In genomic region chr6:146633629-146634014, GRCm38 (mm10) we compare ENCODE assay signal across 8 mouse cellular contexts. TPM values are rescaled to one million over a fixed set of nuclear protein-coding genes. Genes with fewer than 3 reads are reported as not detected.
DNase-seq lines count a peak whose midpoint lies in the region; ATAC-seq and TF ChIP-seq lines count a peak whose summit lies in the region.

No protein-coding gene starts in this region.

- H3K4me1 ChIP-seq in cerebellum, adult 2 months (ENCODE audit: control insufficient read depth, insufficient read depth, low read length): peaks cover 10% of the 10 kb centered on the region
- H3K4me1 ChIP-seq in cortical plate, adult 2 months (ENCODE audit: control insufficient read depth, insufficient read depth, low read length): peaks cover 4% of the 10 kb centered on the region; the same call in 1 of the 2 replicates
- H3K4me1 ChIP-seq in kidney, adult 2 months (ENCODE audit: control insufficient read depth, insufficient read depth, low read length): peaks cover 8% of the 10 kb centered on the region
- peaks cover 19% of the 10 kb centered on the region for H3K4me1 ChIP-seq in limb, embryonic 12.5 days (replicated peaks)
- H3K4me1 ChIP-seq in midbrain, embryonic 13.5 days (replicated peaks): peaks cover 16% of the 10 kb centered on the region

- 13% methylated on average over 14 of the region's 14 CpGs for WGBS in cerebellum, adult 2 months
- WGBS in kidney, adult 2 months: 13% methylated on average over 14 of the region's 14 CpGs
- 15% methylated on average over 14 of the region's 14 CpGs for WGBS in limb, embryonic 12.5 days
- WGBS in midbrain, embryonic 13.5 days: 10% methylated on average over 14 of the region's 14 CpGs

- no peak for ATAC-seq in limb, embryonic 12.5 days (ENCODE audit: insufficient number of reproducible peaks, insufficient read depth, low FRiP score, low TSS enrichment, low read depth)
- peak; percentile 24 for ATAC-seq in midbrain, embryonic 13.5 days
- no peak for ATAC-seq in CD4-positive, CD25-positive, alpha-beta regulatory T cell, adult 4 months

- H3K9ac ChIP-seq in limb, embryonic 12.5 days (replicated peaks): peak overlapping the region; percentile 81
- peak overlapping the region; percentile 81 for H3K9ac ChIP-seq in midbrain, embryonic 13.5 days (replicated peaks)

- no peaks in the 10 kb centered on the region for H3K36me3 ChIP-seq in kidney, adult 2 months (ENCODE audit: control insufficient read depth, insufficient read depth, low read length)
- H3K36me3 ChIP-seq in limb, embryonic 12.5 days: no peaks in the 10 kb centered on the region
- H3K36me3 ChIP-seq in midbrain, embryonic 13.5 days: no peaks in the 10 kb centered on the region

- TF ChIP-seq CTCF in cerebellum, adult 2 months (IDR thresholded peaks at IDR 0.05; ENCODE audit: borderline replicate concordance, insufficient read depth, low read depth, low read length): no peak
- no peak for TF ChIP-seq CTCF in cortical plate, adult 2 months (IDR thresholded peaks at IDR 0.05; ENCODE audit: extremely low read depth, insufficient read depth, low read length)
- TF ChIP-seq CTCF in kidney, adult 2 months (conservative IDR thresholded peaks at IDR 0.05; ENCODE audit: insufficient read depth, insufficient read length, low read depth, low read length): no peak

- H3K9me3 ChIP-seq in limb, embryonic 12.5 days: no peaks in the 10 kb centered on the region
- no peaks in the 10 kb centered on the region for H3K9me3 ChIP-seq in midbrain, embryonic 13.5 days

- peak in 1 of 2 experiments; percentile 38 for DNase-seq in cerebellum, adult 2 months
- DNase-seq in cerebellum, adult 8-10 months: no peak
- peak; percentile 57 to 67 for DNase-seq in heart, adult 18-20 months
- DNase-seq in kidney, adult 2 months: peak; percentile 72

- no peaks in the 10 kb centered on the region for H3K27me3 ChIP-seq in cerebellum, adult 2 months (ENCODE audit: control insufficient read depth, insufficient read depth, low read length)
- no peaks in the 10 kb centered on the region for H3K27me3 ChIP-seq in kidney, adult 2 months (replicated peaks; ENCODE audit: control insufficient read depth, insufficient read depth, low read length)
- H3K27me3 ChIP-seq in limb, embryonic 12.5 days: no peaks in the 10 kb centered on the region
- H3K27me3 ChIP-seq in midbrain, embryonic 13.5 days: no peaks in the 10 kb centered on the region

- H3K4me3 ChIP-seq in cerebellum, adult 2 months (replicated peaks; ENCODE audit: insufficient read depth, low read depth, low read length): peak overlapping the region; percentile 83
- H3K4me3 ChIP-seq in cortical plate, adult 2 months (ENCODE audit: insufficient read depth, low read length): peak overlapping the region; percentile 85
- peak overlapping the region; percentile 62 for H3K4me3 ChIP-seq in kidney, adult 2 months (ENCODE audit: insufficient read depth, low read depth, low read length)
- peak overlapping the region; percentile 69 for H3K4me3 ChIP-seq in limb, embryonic 12.5 days (replicated peaks)
- peak overlapping the region; percentile 73 for H3K4me3 ChIP-seq in midbrain, embryonic 13.5 days (replicated peaks)

- no peak; the same call in 1 of the 2 replicates for TF ChIP-seq POLR2A in cerebellum, adult 2 months (IDR thresholded peaks at IDR 0.05; ENCODE audit: borderline replicate concordance, insufficient read depth, low read length)
- 0 out of 2 replicates have a peak, but pooled peaks have one; percentile 42 for TF ChIP-seq POLR2A in cortical plate, adult 2 months (IDR thresholded peaks at IDR 0.05; ENCODE audit: extremely low read depth, insufficient read depth, low read length)
- no peak for TF ChIP-seq POLR2A in kidney, adult 2 months (IDR thresholded peaks at IDR 0.05; ENCODE audit: low read depth, low read length)

- peak overlapping the region; percentile 72 for H3K27ac ChIP-seq in cerebellum, adult 2 months (ENCODE audit: insufficient read depth, low read length)
- H3K27ac ChIP-seq in cortical plate, adult 2 months (ENCODE audit: insufficient read depth, low read length): peak overlapping the region; percentile 92
- H3K27ac ChIP-seq in kidney, adult 2 months (ENCODE audit: insufficient read depth, low read depth, low read length): peak overlapping the region; percentile 27
- peak overlapping the region; percentile 90 for H3K27ac ChIP-seq in limb, embryonic 12.5 days
- peak overlapping the region; percentile 75; the same call in 1 of the 2 replicates for H3K27ac ChIP-seq in midbrain, embryonic 13.5 days

- H3K4me2 ChIP-seq in limb, embryonic 12.5 days: peak overlapping the region; percentile 65
- peak overlapping the region; percentile 63 for H3K4me2 ChIP-seq in midbrain, embryonic 13.5 days (replicated peaks)

RNA-seq across cellular contexts. Expression of gene Med21, which starts 8.7 kb away (rescaled TPM):
- polyA plus RNA-seq in cerebellum, adult 2 months (2012; rRNA removed): 90.1 and 93.1 TPM in 2 replicates
- 70.6 and 73.0 TPM in 2 replicates for polyA plus RNA-seq in cortical plate, adult 2 months (2012; rRNA removed)
- total RNA-seq in heart, adult 18-20 months (2021): 10 to 100 TPM; 52.2 to 53.5 TPM
- polyA plus RNA-seq in kidney, adult 2 months (2012; rRNA removed): 45.4 and 59.9 TPM in 2 replicates
- polyA plus RNA-seq in limb, embryonic 12.5 days (2016; fragmentation: Nextera tagmentation; extraction: Ambion mirVana): 140 and 145 TPM in 2 replicates
- polyA plus RNA-seq in midbrain, embryonic 13.5 days (2015; fragmentation: Nextera tagmentation; extraction: Ambion mirVana): 116 and 119 TPM in 2 replicates
- 10 to 100 TPM; 54.1 to 67.2 TPM for polyA plus RNA-seq in CD4-positive, CD25-positive, alpha-beta regulatory T cell, adult 4 months (2017; shearing (Covaris generic))

RNA-seq across cellular contexts. Expression of gene Tm7sf3, which starts 9.0 kb away (rescaled TPM):
- 22.3 and 25.2 TPM in 2 replicates for polyA plus RNA-seq in cerebellum, adult 2 months (2012; rRNA removed)
- polyA plus RNA-seq in cortical plate, adult 2 months (2012; rRNA removed): 22.3 and 22.9 TPM in 2 replicates
- 10 to 100 TPM; 15.5 to 18.5 TPM for total RNA-seq in heart, adult 18-20 months (2021)
- polyA plus RNA-seq in kidney, adult 2 months (2012; rRNA removed): 32.9 and 34.8 TPM in 2 replicates
- polyA plus RNA-seq in limb, embryonic 12.5 days (2016; fragmentation: Nextera tagmentation; extraction: Ambion mirVana): 34.1 and 34.4 TPM in 2 replicates
- polyA plus RNA-seq in midbrain, embryonic 13.5 days (2015; fragmentation: Nextera tagmentation; extraction: Ambion mirVana): 22.2 and 26.6 TPM in 2 replicates
- polyA plus RNA-seq in CD4-positive, CD25-positive, alpha-beta regulatory T cell, adult 4 months (2017; shearing (Covaris generic)): 1 to 10 TPM; 3.8 to 4.2 TPM

RNA-seq across cellular contexts. Expression of gene Ints13, which starts 56.0 kb away (rescaled TPM):
- polyA plus RNA-seq in cerebellum, adult 2 months (2012; rRNA removed): 67.3 and 72.8 TPM in 2 replicates
- polyA plus RNA-seq in cortical plate, adult 2 months (2012; rRNA removed): 79.8 and 89.3 TPM in 2 replicates
- total RNA-seq in heart, adult 18-20 months (2021): 10 to 100 TPM; 13.7 to 20.1 TPM
- polyA plus RNA-seq in kidney, adult 2 months (2012; rRNA removed): 10.7 and 11.7 TPM in 2 replicates
- 92.9 and 101 TPM in 2 replicates for polyA plus RNA-seq in limb, embryonic 12.5 days (2016; fragmentation: Nextera tagmentation; extraction: Ambion mirVana)
- polyA plus RNA-seq in midbrain, embryonic 13.5 days (2015; fragmentation: Nextera tagmentation; extraction: Ambion mirVana): 70.6 and 72.4 TPM in 2 replicates
- 10 to 100 TPM; 53.1 to 58.5 TPM for polyA plus RNA-seq in CD4-positive, CD25-positive, alpha-beta regulatory T cell, adult 4 months (2017; shearing (Covaris generic))

RNA-seq across cellular contexts. Expression of gene Fgfr1op2, which starts 56.6 kb away (rescaled TPM):
- 62.5 and 64.0 TPM in 2 replicates for polyA plus RNA-seq in cerebellum, adult 2 months (2012; rRNA removed)
- polyA plus RNA-seq in cortical plate, adult 2 months (2012; rRNA removed): 90.7 and 94.1 TPM in 2 replicates
- 10 to 100 TPM; 64.8 to 73.0 TPM for total RNA-seq in heart, adult 18-20 months (2021)
- polyA plus RNA-seq in kidney, adult 2 months (2012; rRNA removed): 35.3 and 36.3 TPM in 2 replicates
- 89.2 and 95.8 TPM in 2 replicates for polyA plus RNA-seq in limb, embryonic 12.5 days (2016; fragmentation: Nextera tagmentation; extraction: Ambion mirVana)
- 54.1 and 55.3 TPM in 2 replicates for polyA plus RNA-seq in midbrain, embryonic 13.5 days (2015; fragmentation: Nextera tagmentation; extraction: Ambion mirVana)
- 100 to 1,000 TPM; 107 to 113 TPM for polyA plus RNA-seq in CD4-positive, CD25-positive, alpha-beta regulatory T cell, adult 4 months (2017; shearing (Covaris generic))

Comparison
In these comparisons a context has a peak if more than half of its experiments do, and no peak if none do; other contexts are left out.
1. H3K27ac ChIP-seq: peak in every context shown above with its lines; median percentile 92 in cortical plate, adult 2 months; 90 in limb, embryonic 12.5 days; 75 in midbrain, embryonic 13.5 days; 72 in cerebellum, adult 2 months; 27 in kidney, adult 2 months.